Mouse (Mus musculus): ENCODE results near the gene Myoz1. TPM values are rescaled to one million over a fixed set of nuclear protein-coding genes. Genes with fewer than 3 reads are reported as not detected.
A peak's percentile ranks its signal among the peaks of the same experiment; 100 is the strongest.
"Not testable (repeated sequence)": the region's sequence is repeated elsewhere in the genome, so short reads cannot be mapped to it uniquely, and the experiment has no call there.

Myoz1 gene
- polyA plus RNA-seq (2016; fragmentation: Nextera tagmentation; extraction: Ambion mirVana): 0.86 TPM in 1 of 2 replicates, not detected in the other

- no peak within 1 kb of the TSS for H3K4me3 ChIP-seq
- DNase-seq (ENCODE audit: low spot score): no peak
- H3K27me3 ChIP-seq (ENCODE audit: low read depth, poor library complexity, severe bottlenecking): no peaks in the 10 kb centered on the region
- H3K9me3 ChIP-seq (replicated peaks): no peaks in the 10 kb centered on the region
- WGBS: 50% methylated on average over 11 of the region's 11 CpGs
- H3K4me1 ChIP-seq: peaks cover 14% of the 10 kb centered on the region
- no peaks in the 10 kb centered on the region for H3K36me3 ChIP-seq
- no peak within 1 kb of the TSS for H3K27ac ChIP-seq
Measured at GRCm38 (mm10) chr14:20656361-20656760, at the start of gene Myoz1. Gene Myoz1, minus strand, starts transcription at chr14:20656540.

DNA sequence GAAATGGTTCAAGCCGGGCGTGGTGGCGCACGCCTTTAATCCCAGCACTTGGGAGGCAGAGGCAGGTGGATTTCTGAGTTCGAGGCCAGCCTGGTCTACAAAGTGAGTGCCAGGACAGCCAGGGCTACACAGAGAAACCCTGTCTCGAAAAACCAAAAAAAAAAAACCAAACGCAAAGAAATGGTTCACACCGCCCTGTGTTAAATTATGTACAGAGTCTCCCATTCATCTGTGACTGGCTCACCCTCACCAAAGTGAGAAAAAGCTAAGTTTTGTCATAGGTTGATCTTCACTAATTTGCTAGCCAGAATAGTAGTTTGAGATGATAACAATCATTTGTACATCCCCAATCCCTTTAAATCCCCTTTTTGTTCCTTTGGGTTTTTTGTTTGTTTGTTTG is 47.1 kb upstream of the Myoz1 start:
- H3K27ac ChIP-seq: peak overlapping the region; percentile 95
- H3K9me3 ChIP-seq (replicated peaks); H3K27me3 ChIP-seq (ENCODE audit: low read depth, poor library complexity, severe bottlenecking); DNase-seq (ENCODE audit: low spot score): not testable (repeated sequence)
- peaks cover 22% of the 10 kb centered on the region for H3K4me1 ChIP-seq
- 10% methylated on average over 8 of the region's 8 CpGs for WGBS
- peaks cover 37% of the 10 kb centered on the region for H3K36me3 ChIP-seq
- peak overlapping the region; percentile 75 for H3K4me3 ChIP-seq

GRCm38 (mm10) chr14:20702741-20703381 is 46.5 kb upstream of the Myoz1 start, which contains the start of gene Chchd1:
Gene Chchd1, plus strand, starts transcription at chr14:20703006.
- Histone ChIP-seq H3K4me3 (peak within 1 kb of the TSS; percentile 75), H3K4me1 (peaks cover 19% of the 10 kb centered on the region), H3K36me3 (peaks cover 43% of the 10 kb centered on the region), H3K27me3 (ENCODE audit: low read depth, poor library complexity, severe bottlenecking) (no peaks in the 10 kb centered on the region), H3K9me3 (replicated peaks) (no peaks in the 10 kb centered on the region), H3K27ac (peak within 1 kb of the TSS; percentile 95)
- WGBS: under 1% methylated on average over 61 of the region's 61 CpGs
- peak; percentile 93 for DNase-seq (ENCODE audit: low spot score)

DNA sequence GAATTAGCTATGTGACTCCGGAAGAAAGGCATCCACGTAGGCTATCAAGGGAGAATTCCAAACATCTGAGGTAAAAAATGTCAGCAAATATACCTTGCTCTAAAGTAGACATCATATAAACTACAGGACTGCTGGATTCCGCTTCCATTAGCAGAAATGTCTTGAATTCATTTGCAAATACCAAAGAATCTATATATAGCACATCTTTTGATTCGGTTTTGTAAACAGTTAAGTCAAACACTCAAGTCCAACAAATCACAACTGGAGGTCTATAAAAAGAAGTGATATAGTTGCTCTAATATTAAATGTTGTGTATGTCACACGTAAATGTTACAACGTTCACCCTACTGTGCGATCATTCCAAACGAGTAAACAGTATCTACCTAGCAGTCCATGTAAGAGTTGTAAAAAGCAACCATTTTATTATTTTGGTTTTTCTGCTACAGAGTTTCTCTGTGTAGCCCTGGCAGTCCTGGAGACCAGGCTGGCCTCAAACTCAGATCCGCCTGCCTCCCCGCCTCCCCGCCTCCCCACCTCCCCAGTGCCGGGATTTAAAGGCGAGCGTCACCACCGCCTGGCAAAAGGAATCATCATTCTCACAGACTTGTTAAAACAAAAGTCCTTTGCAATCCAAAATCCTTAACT is 45.9 kb upstream of the Myoz1 start:
- Histone ChIP-seq H3K27me3 (ENCODE audit: low read depth, poor library complexity, severe bottlenecking) (no peaks in the 10 kb centered on the region), H3K4me3 (peak overlapping the region; percentile 75), H3K9me3 (replicated peaks) (no peaks in the 10 kb centered on the region), H3K36me3 (peaks cover 46% of the 10 kb centered on the region), H3K27ac (peak overlapping the region; percentile 95), H3K4me1 (peaks cover 23% of the 10 kb centered on the region)
- WGBS: 14% methylated on average over 15 of the region's 15 CpGs
- no peak for DNase-seq (ENCODE audit: low spot score)

GRCm38 (mm10) chr14:20701554-20701953 is 45.2 kb upstream of the Myoz1 start:
- H3K4me3 ChIP-seq: peak overlapping the region; percentile 75
- peaks cover 46% of the 10 kb centered on the region for H3K36me3 ChIP-seq
- 83% methylated on average over 8 of the region's 8 CpGs for WGBS
- no peaks in the 10 kb centered on the region for H3K27me3 ChIP-seq (ENCODE audit: low read depth, poor library complexity, severe bottlenecking)
- DNase-seq (ENCODE audit: low spot score): no peak
- peaks cover 30% of the 10 kb centered on the region for H3K4me1 ChIP-seq
- no peak overlapping the region for H3K27ac ChIP-seq
- H3K9me3 ChIP-seq (replicated peaks): no peaks in the 10 kb centered on the region

GRCm38 (mm10) chr14:20700362-20700761 is 44.0 kb upstream of the Myoz1 start:
- H3K27ac ChIP-seq: no peak overlapping the region
- 93% methylated on average over 3 of the region's 3 CpGs for WGBS
- H3K27me3 ChIP-seq (ENCODE audit: low read depth, poor library complexity, severe bottlenecking): no peaks in the 10 kb centered on the region
- DNase-seq (ENCODE audit: low spot score): no peak
- H3K4me1 ChIP-seq: peaks cover 39% of the 10 kb centered on the region
- no peak overlapping the region for H3K4me3 ChIP-seq
- H3K9me3 ChIP-seq (replicated peaks): no peaks in the 10 kb centered on the region
- peaks cover 47% of the 10 kb centered on the region for H3K36me3 ChIP-seq

GRCm38 (mm10) chr14:20698515-20698914 is 42.2 kb upstream of the Myoz1 start:
- H3K9me3 ChIP-seq (replicated peaks): no peaks in the 10 kb centered on the region
- no peak overlapping the region for H3K27ac ChIP-seq
- H3K4me1 ChIP-seq: peaks cover 47% of the 10 kb centered on the region
- H3K36me3 ChIP-seq: peaks cover 47% of the 10 kb centered on the region
- DNase-seq (ENCODE audit: low spot score): no peak
- 94% methylated on average over 2 of the region's 2 CpGs for WGBS
- H3K4me3 ChIP-seq: no peak overlapping the region
- H3K27me3 ChIP-seq (ENCODE audit: low read depth, poor library complexity, severe bottlenecking): no peaks in the 10 kb centered on the region

- H3K27me3 ChIP-seq (ENCODE audit: low read depth, poor library complexity, severe bottlenecking): no peaks in the 10 kb centered on the region
- DNase-seq (ENCODE audit: low spot score): no peak
- H3K4me1 ChIP-seq: peaks cover 45% of the 10 kb centered on the region
- peaks cover 63% of the 10 kb centered on the region for H3K36me3 ChIP-seq
- 27% methylated on average over 1 of the region's 1 CpGs for WGBS
- H3K4me3 ChIP-seq: peak overlapping the region; percentile 95
- no peak overlapping the region for H3K27ac ChIP-seq
- no peaks in the 10 kb centered on the region for H3K9me3 ChIP-seq (replicated peaks)
Measured at GRCm38 (mm10) chr14:20696986-20697385, 40.6 kb upstream of the Myoz1 start.

DNA sequence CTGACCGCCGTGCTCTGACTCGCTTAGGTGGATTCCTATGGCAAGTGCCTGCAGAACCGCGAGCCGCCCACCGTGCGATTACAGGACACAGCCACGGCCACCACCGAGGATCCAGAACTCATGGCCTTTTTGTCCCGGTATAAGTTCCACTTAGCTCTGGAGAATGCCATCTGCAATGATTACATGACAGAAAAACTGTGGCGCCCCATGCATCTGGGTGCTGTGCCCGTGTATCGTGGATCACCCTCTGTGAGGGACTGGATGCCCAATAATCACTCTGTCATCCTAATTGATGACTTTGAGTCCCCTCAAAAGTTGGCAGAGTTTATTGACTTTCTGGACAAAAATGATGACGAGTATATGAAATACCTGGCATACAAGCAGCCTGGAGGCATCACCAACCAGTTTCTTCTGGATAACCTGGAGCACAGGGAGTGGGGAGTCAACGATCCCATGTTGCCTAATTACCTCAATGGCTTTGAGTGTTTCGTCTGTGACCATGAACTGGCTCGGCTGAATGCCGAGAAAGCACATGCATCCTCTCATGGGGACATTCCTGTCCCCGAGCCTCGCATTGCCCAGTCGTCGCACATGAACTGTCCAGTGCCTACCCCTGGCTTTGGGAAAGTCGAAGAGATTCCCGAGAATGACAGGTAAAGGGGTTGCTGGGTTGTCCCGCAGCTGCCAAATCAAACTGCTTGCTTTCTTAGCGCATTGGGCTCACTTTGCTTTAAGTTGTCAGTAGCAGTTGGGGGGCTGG is 39.6 kb upstream of the Myoz1 start:
- peaks cover 73% of the 10 kb centered on the region for H3K36me3 ChIP-seq
- WGBS: 19% methylated on average over 27 of the region's 27 CpGs

GRCm38 (mm10) chr14:20694884-20695760 is 38.8 kb upstream of the Myoz1 start, which contains the start of gene Fut11:
Gene Fut11, plus strand, starts transcription at chr14:20694968.
- under 1% methylated on average over 111 of the region's 111 CpGs for WGBS
- DNase-seq (ENCODE audit: low spot score): peak; percentile 90
- Histone ChIP-seq H3K36me3 (peaks cover 76% of the 10 kb centered on the region), H3K4me1 (peaks cover 34% of the 10 kb centered on the region), H3K27ac (peak within 1 kb of the TSS; percentile 96), H3K4me3 (peak within 1 kb of the TSS; percentile 95), H3K27me3 (ENCODE audit: low read depth, poor library complexity, severe bottlenecking) (no peaks in the 10 kb centered on the region), H3K9me3 (replicated peaks) (no peaks in the 10 kb centered on the region)

More for the DNA sequence above, 39.6 kb upstream of the Myoz1 start:
- Histone ChIP-seq H3K4me1 (peaks cover 37% of the 10 kb centered on the region), H3K27ac (peak overlapping the region; percentile 96), H3K9me3 (replicated peaks) (no peaks in the 10 kb centered on the region), H3K4me3 (peak overlapping the region; percentile 95), H3K27me3 (ENCODE audit: low read depth, poor library complexity, severe bottlenecking) (no peaks in the 10 kb centered on the region)
- no peak for DNase-seq (ENCODE audit: low spot score)

- H3K36me3 ChIP-seq: peaks cover 78% of the 10 kb centered on the region
Measured at GRCm38 (mm10) chr14:20694185-20694883, 38.0 kb upstream of the Myoz1 start.

More at GRCm38 (mm10) chr14:20694185-20694883, 38.0 kb upstream of the Myoz1 start:
- H3K4me1 ChIP-seq: peaks cover 34% of the 10 kb centered on the region
- no peaks in the 10 kb centered on the region for H3K9me3 ChIP-seq (replicated peaks)
- no peaks in the 10 kb centered on the region for H3K27me3 ChIP-seq (ENCODE audit: low read depth, poor library complexity, severe bottlenecking)
- WGBS: 49% methylated on average over 13 of the region's 13 CpGs
- peak overlapping the region; percentile 96 for H3K27ac ChIP-seq
- H3K4me3 ChIP-seq: peak overlapping the region; percentile 95
- DNase-seq (ENCODE audit: low spot score): no peak
